Mouse (Mus musculus): ENCODE measurements around the gene Ogfod3. TPM values are rescaled to one million over a fixed set of nuclear protein-coding genes. Genes with fewer than 3 reads are reported as not detected.

The Ogfod3 gene
- polyA plus RNA-seq, 1 experiment from 2014 or later, result 17.2 TPM

DNA sequence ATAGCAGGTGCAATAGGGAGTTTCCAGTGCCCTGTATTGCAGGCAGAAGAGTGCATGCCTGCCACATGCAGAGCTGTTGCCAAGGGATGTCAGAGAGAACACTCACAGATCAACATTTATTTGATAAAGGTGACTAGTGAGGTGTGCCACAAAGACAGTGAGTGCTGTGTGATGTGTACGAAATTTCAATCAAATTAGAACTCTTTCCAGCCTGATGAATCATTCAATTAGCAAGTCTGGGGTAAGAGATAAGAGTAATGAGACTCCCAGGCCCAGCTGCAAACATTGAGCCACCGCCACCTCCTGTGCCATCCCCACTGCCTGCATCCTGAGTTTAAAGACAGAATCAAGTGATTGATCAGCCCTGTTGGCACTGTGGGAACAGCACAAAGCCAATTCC is 11.8 kb downstream of the Ogfod3 start:
- 74% methylated on average over 2 of the region's 2 CpGs for WGBS

DNA sequence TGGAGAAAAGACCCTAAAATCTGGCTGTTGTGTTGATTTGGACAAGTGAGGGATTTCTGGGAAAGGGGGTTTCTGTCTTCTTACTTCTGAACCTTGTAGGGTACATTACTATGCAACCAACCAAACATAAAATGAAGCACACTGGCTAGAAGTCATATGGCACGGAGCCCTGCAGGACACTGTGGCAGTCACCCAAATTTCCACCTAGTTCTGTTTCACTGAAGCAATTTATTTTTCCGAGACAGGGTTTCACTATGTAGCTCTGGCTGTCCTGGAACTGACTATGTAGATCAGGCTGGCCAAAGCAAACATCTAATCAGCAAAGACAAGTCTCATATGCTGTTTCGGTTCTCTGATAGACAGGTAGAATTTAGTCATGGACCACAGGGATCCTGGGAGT is 14.8 kb downstream of the Ogfod3 start:
- no peak overlapping the region for H3K9ac ChIP-seq
- WGBS, result 95% methylated on average over 3 of the region's 3 CpGs
- H3K4me1 ChIP-seq, result no peaks in the 10 kb centered on the region
- H3K9me3 ChIP-seq (replicated peaks), result no peaks in the 10 kb centered on the region
- H3K4me2 ChIP-seq, result no peak overlapping the region
- no peak for ATAC-seq
- H3K36me3 ChIP-seq (ENCODE audit: poor library complexity, severe bottlenecking), result peaks cover 12% of the 10 kb centered on the region; the same call in 1 of the 2 replicates
- H3K4me3 ChIP-seq, result no peak overlapping the region
- H3K27me3 ChIP-seq, result no peaks in the 10 kb centered on the region
- no peak overlapping the region for H3K27ac ChIP-seq

More for the DNA sequence above, 11.8 kb downstream of the Ogfod3 start:
- H3K4me3 ChIP-seq, result no peak overlapping the region
- H3K9me3 ChIP-seq (replicated peaks), result no peaks in the 10 kb centered on the region
- no peak overlapping the region for H3K27ac ChIP-seq
- no peak for ATAC-seq
- no peaks in the 10 kb centered on the region for H3K4me1 ChIP-seq
- H3K9ac ChIP-seq, result no peak overlapping the region
- H3K4me2 ChIP-seq, result no peak overlapping the region
- H3K27me3 ChIP-seq, result no peaks in the 10 kb centered on the region
- H3K36me3 ChIP-seq (ENCODE audit: poor library complexity, severe bottlenecking), result 0 out of 2 replicates have a peak, but pooled peaks cover 14% of the 10 kb centered on the region

GRCm38 (mm10) chr11:121176285-121177270 is 27.9 kb downstream of the Ogfod3 start:
- H3K4me1 ChIP-seq, result peaks cover 20% of the 10 kb centered on the region
- no peak overlapping the region for H3K9ac ChIP-seq
- WGBS, result 58% methylated on average over 12 of the region's 12 CpGs
- 0 out of 2 replicates have a peak, but pooled peaks have one; percentile 36 for ATAC-seq
- H3K4me3 ChIP-seq, result no peak overlapping the region
- no peak overlapping the region for H3K27ac ChIP-seq
- H3K4me2 ChIP-seq, result no peak overlapping the region
- peaks cover 8% of the 10 kb centered on the region; the same call in 1 of the 2 replicates for H3K36me3 ChIP-seq (ENCODE audit: poor library complexity, severe bottlenecking)
- no peaks in the 10 kb centered on the region for H3K27me3 ChIP-seq
- no peaks in the 10 kb centered on the region for H3K9me3 ChIP-seq (replicated peaks)

DNA sequence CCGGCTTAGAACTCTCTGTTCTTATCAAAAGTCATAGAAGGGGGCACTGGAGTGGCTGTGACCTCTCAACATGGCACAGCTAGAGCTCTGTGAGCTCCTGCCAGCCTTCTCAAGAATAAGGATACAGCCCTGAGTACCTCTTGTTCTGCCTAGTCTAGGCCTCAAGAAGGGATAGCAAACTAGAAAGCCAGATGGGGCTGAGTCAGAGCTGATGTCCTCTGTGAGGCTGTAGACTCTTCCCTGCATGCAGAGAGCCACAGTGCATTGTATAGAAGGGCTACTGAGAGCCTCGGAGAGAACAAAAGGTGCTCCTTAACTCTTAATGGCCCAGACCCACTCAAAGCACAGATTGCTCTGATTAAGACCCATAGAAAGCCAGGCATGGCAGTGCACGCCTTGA is 30.3 kb downstream of the Ogfod3 start:
- no peak for ATAC-seq
- Histone ChIP-seq H3K4me2 (no peak overlapping the region), H3K27me3 (no peaks in the 10 kb centered on the region), H3K36me3 (ENCODE audit: poor library complexity, severe bottlenecking) (no peaks in the 10 kb centered on the region), H3K4me1 (peaks cover 20% of the 10 kb centered on the region), H3K4me3 (no peak overlapping the region), H3K9ac (no peak overlapping the region), H3K27ac (no peak overlapping the region), H3K9me3 (replicated peaks) (no peaks in the 10 kb centered on the region)
- WGBS, result 36% methylated on average over 3 of the region's 3 CpGs

DNA sequence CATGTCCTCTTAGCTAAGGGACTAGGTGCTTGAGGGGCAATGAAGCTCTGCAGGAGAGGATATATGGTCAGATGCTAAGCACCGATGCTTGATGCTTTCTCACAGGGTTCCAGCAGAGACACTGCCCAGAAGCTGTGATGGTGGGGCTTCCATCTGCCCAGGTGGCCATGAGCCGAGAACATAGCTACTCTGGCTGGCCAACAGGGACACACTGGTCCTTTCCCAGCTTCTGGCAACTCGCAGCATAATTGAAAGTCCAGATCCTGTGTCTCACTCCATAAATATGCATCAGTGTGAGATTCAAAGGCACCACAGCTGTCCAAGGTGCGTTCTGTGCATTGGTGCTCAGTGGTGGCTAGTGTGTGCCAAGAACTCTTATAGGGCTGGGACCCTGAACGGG is 31.3 kb downstream of the Ogfod3 start:
- no peak for ATAC-seq
- Histone ChIP-seq H3K4me2 (no peak overlapping the region), H3K27ac (no peak overlapping the region), H3K36me3 (ENCODE audit: poor library complexity, severe bottlenecking) (no peaks in the 10 kb centered on the region), H3K27me3 (no peaks in the 10 kb centered on the region), H3K4me3 (no peak overlapping the region), H3K4me1 (peaks cover 20% of the 10 kb centered on the region), H3K9me3 (replicated peaks) (no peaks in the 10 kb centered on the region), H3K9ac (no peak overlapping the region)
- 80% methylated on average over 5 of the region's 5 CpGs for WGBS

DNA sequence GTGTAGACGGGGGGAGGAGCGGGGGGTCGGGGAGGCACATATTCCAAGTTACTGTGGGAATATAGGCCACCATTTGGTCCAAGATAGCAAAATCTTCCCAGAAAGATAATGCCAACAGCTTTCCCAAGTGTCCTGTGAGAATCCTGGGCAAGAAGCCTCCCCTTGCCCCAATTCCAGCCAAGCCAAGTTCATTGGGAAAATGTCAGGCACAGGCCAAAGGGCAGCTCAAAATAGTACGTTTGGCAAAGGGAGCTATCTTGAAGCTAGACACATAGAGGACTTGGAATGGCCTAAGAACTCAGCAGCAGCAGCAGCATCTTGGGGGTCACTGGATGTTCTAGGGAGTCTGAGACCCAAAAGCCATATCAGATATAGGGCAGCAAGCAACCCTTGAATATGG is 40.8 kb downstream of the Ogfod3 start:
- Histone ChIP-seq H3K27me3 (no peaks in the 10 kb centered on the region; the same call in 1 of the 2 replicates), H3K4me2 (no peak overlapping the region), H3K9ac (no peak overlapping the region), H3K36me3 (ENCODE audit: poor library complexity, severe bottlenecking) (no peaks in the 10 kb centered on the region), H3K4me1 (no peaks in the 10 kb centered on the region), H3K27ac (no peak overlapping the region), H3K9me3 (replicated peaks) (no peaks in the 10 kb centered on the region), H3K4me3 (no peak overlapping the region)
- WGBS, result 85% methylated on average over 4 of the region's 4 CpGs
- no peak for ATAC-seq

DNA sequence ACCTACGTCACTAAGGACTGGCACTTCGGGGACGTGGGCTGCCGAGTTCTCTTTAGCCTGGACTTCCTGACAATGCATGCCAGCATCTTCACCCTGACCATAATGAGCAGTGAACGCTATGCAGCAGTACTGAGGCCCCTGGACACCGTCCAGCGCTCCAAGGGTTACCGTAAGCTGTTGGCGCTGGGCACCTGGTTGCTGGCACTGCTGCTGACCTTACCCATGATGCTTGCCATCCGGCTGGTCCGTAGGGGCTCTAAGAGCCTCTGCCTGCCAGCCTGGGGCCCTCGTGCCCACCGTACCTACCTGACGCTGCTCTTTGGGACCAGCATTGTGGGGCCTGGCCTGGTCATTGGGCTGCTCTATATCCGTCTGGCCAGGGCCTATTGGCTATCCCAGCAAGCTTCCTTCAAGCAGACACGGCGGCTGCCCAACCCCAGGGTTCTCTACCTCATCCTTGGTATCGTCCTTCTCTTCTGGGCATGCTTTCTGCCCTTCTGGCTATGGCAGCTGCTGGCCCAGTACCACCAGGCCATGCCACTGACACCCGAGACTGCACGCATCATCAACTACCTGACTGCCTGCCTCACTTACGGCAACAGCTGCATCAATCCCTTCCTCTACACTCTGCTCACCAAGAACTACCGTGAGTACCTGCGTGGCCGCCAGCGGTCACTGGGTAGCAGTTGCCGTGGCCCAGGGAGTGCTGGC is 43.7 kb downstream of the Ogfod3 start:
- Histone ChIP-seq H3K27me3 (peaks cover 24% of the 10 kb centered on the region), H3K36me3 (ENCODE audit: poor library complexity, severe bottlenecking) (no peaks in the 10 kb centered on the region), H3K4me2 (no peak overlapping the region), H3K4me3 (no peak overlapping the region), H3K4me1 (peaks cover 12% of the 10 kb centered on the region), H3K27ac (no peak overlapping the region), H3K9ac (no peak overlapping the region), H3K9me3 (replicated peaks) (no peaks in the 10 kb centered on the region)
- no peak for ATAC-seq
- 94% methylated on average over 26 of the region's 26 CpGs for WGBS

GRCm38 (mm10) chr11:121159971-121160370 is 44.5 kb downstream of the Ogfod3 start, which contains the start of gene Uts2r:
Uts2r (plus strand) TSS chr11:121160271.
- no peaks in the 10 kb centered on the region for H3K36me3 ChIP-seq (ENCODE audit: poor library complexity, severe bottlenecking)
- no peak within 1 kb of the TSS for H3K27ac ChIP-seq
- H3K4me1 ChIP-seq, result peaks cover 12% of the 10 kb centered on the region
- H3K9me3 ChIP-seq (replicated peaks), result no peaks in the 10 kb centered on the region
- H3K27me3 ChIP-seq, result peaks cover 32% of the 10 kb centered on the region
- no peak within 1 kb of the TSS for H3K4me2 ChIP-seq
- no peak within 1 kb of the TSS for H3K4me3 ChIP-seq
- H3K9ac ChIP-seq, result no peak within 1 kb of the TSS
- no peak for ATAC-seq
- 86% methylated on average over 5 of the region's 5 CpGs for WGBS

GRCm38 (mm10) chr11:121156411-121156891 is 48.1 kb downstream of the Ogfod3 start:
- H3K4me1 ChIP-seq, result peaks cover 17% of the 10 kb centered on the region
- H3K4me3 ChIP-seq, result peak overlapping the region; percentile 38
- H3K27me3 ChIP-seq, result peaks cover 35% of the 10 kb centered on the region
- no peaks in the 10 kb centered on the region for H3K36me3 ChIP-seq (ENCODE audit: poor library complexity, severe bottlenecking)
- H3K9me3 ChIP-seq (replicated peaks), result no peaks in the 10 kb centered on the region
- no peak overlapping the region for H3K27ac ChIP-seq
- H3K9ac ChIP-seq, result peak overlapping the region; percentile 51; the same call in 1 of the 2 replicates
- WGBS, result under 1% methylated on average over 45 of the region's 45 CpGs
- ATAC-seq, result no peak
- H3K4me2 ChIP-seq, result peak overlapping the region; percentile 72

DNA sequence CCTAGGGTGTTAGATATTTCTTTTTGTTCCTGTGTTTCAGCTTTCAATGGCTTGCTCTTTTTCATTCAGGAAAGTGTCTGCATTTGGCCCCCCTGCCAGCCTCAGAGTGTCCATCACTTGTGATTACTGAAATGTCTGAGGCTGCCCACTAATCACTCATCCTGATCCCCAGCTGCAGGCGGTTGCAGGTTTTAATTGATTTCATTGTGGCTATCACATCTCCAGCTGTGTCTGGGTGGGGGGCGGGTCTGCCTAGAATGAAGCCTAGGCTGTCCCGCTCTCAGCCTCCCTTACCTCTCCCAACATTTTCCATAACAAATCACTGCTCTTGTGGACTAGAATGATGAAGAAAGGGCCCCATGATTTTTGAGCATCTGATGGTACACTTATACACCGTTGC is 50.3 kb downstream of the Ogfod3 start:
- 14% methylated on average over 4 of the region's 4 CpGs for WGBS
- no peak overlapping the region for H3K27ac ChIP-seq
- ATAC-seq, result no peak

DNA sequence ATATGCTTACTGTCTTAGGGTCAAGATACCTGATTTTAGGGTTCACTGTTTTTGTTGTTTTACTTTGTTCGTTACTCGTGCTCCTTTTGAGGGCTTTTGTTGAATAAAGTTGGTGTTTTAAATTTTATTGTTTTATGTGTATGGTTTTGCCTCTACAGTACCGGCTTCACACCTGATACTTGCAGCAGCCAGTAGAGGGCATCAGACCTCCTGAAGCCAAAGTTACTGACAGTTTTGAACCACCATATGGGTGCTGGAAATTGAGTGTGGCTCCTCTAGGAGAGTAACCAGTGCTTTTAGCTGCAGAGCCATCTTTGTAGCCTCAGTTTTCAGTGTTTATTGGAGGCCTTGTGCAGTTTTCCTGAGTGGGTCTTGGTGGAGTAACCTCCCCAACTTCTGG is 56.3 kb downstream of the Ogfod3 start:
- H3K9me3 ChIP-seq (replicated peaks), result no peaks in the 10 kb centered on the region
- H3K36me3 ChIP-seq (ENCODE audit: poor library complexity, severe bottlenecking), result no peaks in the 10 kb centered on the region
- H3K4me2 ChIP-seq, result no peak overlapping the region
- no peaks in the 10 kb centered on the region for H3K27me3 ChIP-seq
- H3K27ac ChIP-seq, result no peak overlapping the region
- no peaks in the 10 kb centered on the region for H3K4me1 ChIP-seq
- H3K4me3 ChIP-seq, result no peak overlapping the region
- no peak overlapping the region for H3K9ac ChIP-seq
- WGBS, result 91% methylated on average over 3 of the region's 3 CpGs
- no peak for ATAC-seq

More for the DNA sequence above, 50.3 kb downstream of the Ogfod3 start:
- H3K4me3 ChIP-seq, result no peak overlapping the region
- H3K9ac ChIP-seq, result no peak overlapping the region
- peaks cover 35% of the 10 kb centered on the region for H3K27me3 ChIP-seq
- peaks cover 17% of the 10 kb centered on the region for H3K4me1 ChIP-seq
- no peak overlapping the region for H3K4me2 ChIP-seq
- no peaks in the 10 kb centered on the region for H3K9me3 ChIP-seq (replicated peaks)
- no peaks in the 10 kb centered on the region for H3K36me3 ChIP-seq (ENCODE audit: poor library complexity, severe bottlenecking)

GRCm38 (mm10) chr11:121145865-121146264 is 58.6 kb downstream of the Ogfod3 start, which contains the start of gene Tex19.1:
Tex19.1 (plus strand) TSS chr11:121146143.
- no peaks in the 10 kb centered on the region for H3K36me3 ChIP-seq (ENCODE audit: poor library complexity, severe bottlenecking)
- H3K4me2 ChIP-seq, result no peak within 1 kb of the TSS
- no peaks in the 10 kb centered on the region for H3K9me3 ChIP-seq (replicated peaks)
- no peak for ATAC-seq
- 91% methylated on average over 22 of the region's 22 CpGs for WGBS
- no peak within 1 kb of the TSS for H3K4me3 ChIP-seq
- H3K9ac ChIP-seq, result no peak within 1 kb of the TSS
- H3K4me1 ChIP-seq, result no peaks in the 10 kb centered on the region
- no peaks in the 10 kb centered on the region for H3K27me3 ChIP-seq
- H3K27ac ChIP-seq, result no peak within 1 kb of the TSS
